Comparison of ENCODE assay signal across 31 mouse cellular contexts in genomic region chr1:161756547-161756946, GRCm38 (mm10). TPM values are rescaled to one million over a fixed set of nuclear protein-coding genes. Genes with fewer than 3 reads are reported as not detected.
A peak's percentile ranks its signal among the peaks of the same experiment; 100 is the strongest.
DNase-seq lines count a peak whose midpoint lies in the region; ATAC-seq and TF ChIP-seq lines count a peak whose summit lies in the region.
"Had no signal": no experiment of that assay in that cellular context is flagged by ENCODE, and none has a peak within 500 bp of the region (broad histone marks: within the 10 kb centered on the region; RNA-seq: fewer than 3 reads in every experiment).

No protein-coding gene starts in this region.

- no peak overlapping the region for H3K27ac ChIP-seq in liver, embryonic 11.5 days (ENCODE audit: low read depth, low read length)
- H3K27ac ChIP-seq in liver, embryonic 14.5 days: no peak overlapping the region
- no peak overlapping the region for H3K27ac ChIP-seq in liver, embryonic 16.5 days (ENCODE audit: low read length)
- H3K27ac ChIP-seq: embryonic facial prominence, embryonic 13.5 days; embryonic facial prominence, embryonic 15.5 days; forebrain, embryonic 10.5 days; forebrain, embryonic 12.5 days had no signal

- H3K36me3 ChIP-seq in liver, embryonic 11.5 days (ENCODE audit: control insufficient read depth, insufficient read depth, low read length): no peaks in the 10 kb centered on the region
- no peaks in the 10 kb centered on the region for H3K36me3 ChIP-seq in G1E (replicated peaks)
- no peaks in the 10 kb centered on the region for H3K36me3 ChIP-seq in liver, embryonic 14.5 days (replicated peaks; ENCODE audit: control insufficient read depth, insufficient read depth, low read depth)
- H3K36me3 ChIP-seq in liver, embryonic 16.5 days (ENCODE audit: control insufficient read depth, insufficient read depth): no peaks in the 10 kb centered on the region
- H3K36me3 ChIP-seq: embryonic facial prominence, embryonic 13.5 days; embryonic facial prominence, embryonic 15.5 days; forebrain, embryonic 10.5 days; forebrain, embryonic 12.5 days had no signal

- DNase-seq in liver, embryonic 11.5 days (ENCODE audit: low spot score): no peak
- DNase-seq in liver: no peak
- DNase-seq in G1E (ENCODE audit: low spot score): no peak
- no peak for DNase-seq in liver, embryonic 14.5 days (ENCODE audit: low read depth in 3 of 3, low spot score in 3 of 3)
- no peak for DNase-seq in kidney, postnatal 14 days
- no peak for DNase-seq in left cerebral cortex, adult 8-10 months (ENCODE audit: low spot score in 2 of 2)
- DNase-seq in kidney, postnatal 10 days: no peak
- DNase-seq: adrenal gland, adult 2 months; adrenal gland, postnatal 10 days; adrenal gland, postnatal 25 days; B cell, adult 2 months; cerebellum, adult 11 months; cerebellum, adult 18-20 months; cerebellum, adult 8-10 months; cerebellum, adult 9-11 months; cerebellum, postnatal 14 days; cerebellum, postnatal 36 days; embryo, embryonic 11 days had no signal

- H3K27me3 ChIP-seq in liver, embryonic 11.5 days (replicated peaks; ENCODE audit: control insufficient read depth, insufficient read depth, low read length): no peaks in the 10 kb centered on the region
- H3K27me3 ChIP-seq in G1E (ENCODE audit: insufficient read depth, low read length): no peaks in the 10 kb centered on the region
- H3K27me3 ChIP-seq in liver, embryonic 14.5 days (ENCODE audit: control insufficient read depth, insufficient read depth, low read length): no peaks in the 10 kb centered on the region
- H3K27me3 ChIP-seq in liver, embryonic 16.5 days (ENCODE audit: control insufficient read depth, insufficient read depth, low read depth, low read length): no peaks in the 10 kb centered on the region
- H3K27me3 ChIP-seq: CH12.LX; embryonic facial prominence, embryonic 13.5 days; embryonic facial prominence, embryonic 15.5 days; forebrain, embryonic 12.5 days had no signal

- no peak overlapping the region for H3K4me3 ChIP-seq in liver, embryonic 11.5 days (ENCODE audit: low read depth, low read length)
- no peak overlapping the region for H3K4me3 ChIP-seq in G1E (ENCODE audit: low read depth, low read length)
- H3K4me3 ChIP-seq in liver, embryonic 14.5 days (ENCODE audit: insufficient read depth in 1 of 2, low read depth in 2 of 2, low read length in 2 of 2): no peak overlapping the region
- no peak overlapping the region for H3K4me3 ChIP-seq in liver, embryonic 16.5 days (ENCODE audit: low read depth, low read length)
- H3K4me3 ChIP-seq: embryonic facial prominence, embryonic 13.5 days; embryonic facial prominence, embryonic 15.5 days; erythroblast, embryonic 14.5 days; forebrain, embryonic 10.5 days; forebrain, embryonic 12.5 days had no signal

- TF ChIP-seq EP300 in liver, embryonic 14.5 days (IDR thresholded peaks at IDR 0.05; ENCODE audit: low read depth): peak; percentile 27; the same call in 1 of the 2 replicates

- no peak for TF ChIP-seq CTCF in G1E (IDR thresholded peaks at IDR 0.05; ENCODE audit: low read depth, low read length)
- TF ChIP-seq CTCF in liver, embryonic 14.5 days (IDR thresholded peaks at IDR 0.05; ENCODE audit: low read depth): no peak

- 56% methylated on average over 3 of the region's 3 CpGs for WGBS in liver, embryonic 11.5 days
- WGBS in liver, embryonic 14.5 days (ENCODE audit: insufficient replicate concordance): 27% methylated on average over 3 of the region's 3 CpGs
- WGBS in liver, embryonic 16.5 days (ENCODE audit: insufficient replicate concordance): 34% methylated on average over 3 of the region's 3 CpGs

- peak; percentile 58; the same call in 1 of the 2 replicates for ATAC-seq in liver, embryonic 11.5 days (replicated peaks; ENCODE audit: low FRiP score)
- peak; percentile 72 for ATAC-seq in G1E (ENCODE audit: extremely low read depth, insufficient number of reproducible peaks, low FRiP score, poor library complexity, severe bottlenecking)
- peak; percentile 52 for ATAC-seq in liver, embryonic 14.5 days (ENCODE audit: insufficient read depth)
- ATAC-seq in liver, embryonic 16.5 days (ENCODE audit: low read depth): peak; percentile 68
- ATAC-seq: CD4-positive, CD25-positive, alpha-beta regulatory T cell, adult 4 months; forebrain, embryonic 14.5 days had no signal

- no peaks in the 10 kb centered on the region for H3K9me3 ChIP-seq in liver, embryonic 11.5 days (ENCODE audit: control insufficient read depth, low read length)
- H3K9me3 ChIP-seq in G1E (replicated peaks): no peaks in the 10 kb centered on the region; the same call in 1 of the 2 replicates
- no peaks in the 10 kb centered on the region for H3K9me3 ChIP-seq in liver, embryonic 14.5 days (ENCODE audit: control insufficient read depth, low read length)
- H3K9me3 ChIP-seq in liver, embryonic 16.5 days (replicated peaks; ENCODE audit: control insufficient read depth, low read length): no peaks in the 10 kb centered on the region
- H3K9me3 ChIP-seq: embryonic facial prominence, embryonic 13.5 days; embryonic facial prominence, embryonic 15.5 days; forebrain, embryonic 10.5 days; forebrain, embryonic 12.5 days had no signal

- no peak overlapping the region for H3K9ac ChIP-seq in liver, embryonic 11.5 days (ENCODE audit: low read depth, low read length)
- no peak overlapping the region for H3K9ac ChIP-seq in liver, embryonic 14.5 days (replicated peaks)
- H3K9ac ChIP-seq in liver, embryonic 16.5 days (ENCODE audit: low read depth, low read length): no peak overlapping the region
- H3K9ac ChIP-seq: embryonic facial prominence, embryonic 13.5 days; embryonic facial prominence, embryonic 15.5 days; forebrain, embryonic 12.5 days had no signal

- no peak overlapping the region for H3K4me2 ChIP-seq in liver, embryonic 11.5 days
- H3K4me2 ChIP-seq in liver, embryonic 14.5 days (ENCODE audit: low read depth): no peak overlapping the region
- no peak overlapping the region for H3K4me2 ChIP-seq in liver, embryonic 16.5 days (ENCODE audit: low read depth, low read length)
- H3K4me2 ChIP-seq: embryonic facial prominence, embryonic 13.5 days; embryonic facial prominence, embryonic 15.5 days; forebrain, embryonic 12.5 days had no signal

- H3K4me1 ChIP-seq in liver, embryonic 11.5 days (replicated peaks; ENCODE audit: control insufficient read depth, insufficient read depth, low read length): peaks cover 8% of the 10 kb centered on the region
- H3K4me1 ChIP-seq in G1E (ENCODE audit: insufficient read depth, low read depth, low read length): peaks cover 37% of the 10 kb centered on the region
- peaks cover 9 to 15% of the 10 kb centered on the region in 2 experiments for H3K4me1 ChIP-seq in liver, embryonic 14.5 days (replicated peaks; ENCODE audit: control insufficient read depth in 2 of 2, insufficient read depth in 2 of 2, low read length in 1 of 2)
- peaks cover 11% of the 10 kb centered on the region for H3K4me1 ChIP-seq in liver, embryonic 16.5 days (ENCODE audit: control insufficient read depth, low read depth, low read length)
- H3K4me1 ChIP-seq: embryonic facial prominence, embryonic 15.5 days; forebrain, embryonic 12.5 days had no signal

RNA-seq across cellular contexts. Expression of gene Fasl, which starts 31.7 kb away (rescaled TPM):
- polyA plus RNA-seq in liver, embryonic 11.5 days (2014; fragmentation: Nextera tagmentation; extraction: Ambion mirVana): not detected in 2 replicates
- total RNA-seq in G1E (2014; fragmentation: Nextera tagmentation): not detected in 2 replicates
- 0.05 and 0.17 TPM in 2 replicates for total RNA-seq in G1E (2017)
- polyA plus RNA-seq in G1E (2012): not detected in 2 replicates
- 0.03 and 0.11 TPM in 2 replicates for polyA plus RNA-seq in liver, embryonic 14.5 days (2012; rRNA removed)
- not detected in 2 replicates for polyA plus RNA-seq in liver, embryonic 14.5 days (2014; fragmentation: Nextera tagmentation; extraction: Ambion mirVana)
- 0.08 and 0.09 TPM in 2 replicates for polyA plus RNA-seq in liver, embryonic 16.5 days (2015; fragmentation: Nextera tagmentation; extraction: Ambion mirVana)
- total RNA-seq in left cerebral cortex, adult 8-10 months (2022): under 1 TPM in 3 of 4 experiments, not detected in 1; 0.19 to 0.64 (median 0.36) TPM
- total RNA-seq: adrenal gland, adult 2 months; adrenal gland, postnatal 10 days; adrenal gland, postnatal 25 days; adrenal gland, postnatal 4 days; common myeloid progenitor, adult 5-6 weeks; MEL had no signal
- polyA plus RNA-seq: adrenal gland, adult 2 months; embryonic facial prominence, embryonic 11.5 days; embryonic facial prominence, embryonic 13.5 days; embryonic facial prominence, embryonic 15.5 days; erythroblast, embryonic 14.5 days; forebrain, embryonic 10.5 days; forebrain, embryonic 12.5 days had no signal
